Mouse (Mus musculus) heart, postnatal 0 days (tissue): ENCODE measurements around the gene Trpv4. TPM values are rescaled to one million over a fixed set of nuclear protein-coding genes. Genes with fewer than 3 reads are reported as not detected.
A peak's percentile ranks its signal among the peaks of the same experiment; 100 is the strongest.

Experiments used
- ATAC-seq: fragments of 200-750 bp; cut with Nextera tagmentation; 2 replicates; pipeline ENCODE4 v1.8.0; 2017; ENCODE audit warnings: low read depth, moderate number of reproducible peaks, moderate library complexity; ENCODE audit not compliant: insufficient read depth
- DNase-seq: peaks from one replicate; pipeline ENCODE4 v3.0.0-alpha.2; 2016; ENCODE audit warnings: low spot score
- H3K27ac ChIP-seq: fragments of 300-500 bp; sonication (generic); 2 replicates; pipeline ENCODE4 v1.5.1; 2014; ENCODE audit warnings: low read depth, mild to moderate bottlenecking
- H3K27me3 ChIP-seq: fragments of 300-500 bp; sonication (generic); 2 replicates; pipeline ENCODE4 v1.6.1; 2014; ENCODE audit warnings: low read length, mixed read lengths; ENCODE audit not compliant: control insufficient read depth, insufficient read depth
- H3K36me3 ChIP-seq: fragments of 300-500 bp; sonication (generic); replicated peaks from 2 replicates; pipeline ENCODE4 v1.6.1; 2014; ENCODE audit warnings: low read length, mixed read lengths; ENCODE audit not compliant: control insufficient read depth, insufficient read depth
- H3K4me1 ChIP-seq: fragments of 300-500 bp; sonication (generic); 2 replicates; pipeline ENCODE4 v1.6.1; 2014; ENCODE audit warnings: antibody characterized with exemption; ENCODE audit not compliant: control insufficient read depth, insufficient read depth
- H3K4me2 ChIP-seq: fragments of 300-500 bp; sonication (generic); 2 replicates; pipeline ENCODE4 v1.6.1; 2014; ENCODE audit warnings: low read depth, mild to moderate bottlenecking, low read length, moderate library complexity
- H3K4me3 ChIP-seq: fragments of 300-500 bp; sonication (generic); 2 replicates; pipeline ENCODE4 v1.5.1; 2014; ENCODE audit warnings: low read depth, low read length
- H3K9ac ChIP-seq: fragments of 300-500 bp; sonication (generic); replicated peaks from 2 replicates; pipeline ENCODE4 v1.6.1; 2014; ENCODE audit warnings: low read depth, low read length, mixed read lengths
- H3K9me3 ChIP-seq: fragments of 300-500 bp; sonication (generic); replicated peaks from 2 replicates; pipeline ENCODE4 v1.6.1; 2016; ENCODE audit warnings: low read length; ENCODE audit not compliant: control insufficient read depth
- CTCF ChIP-seq: IDR thresholded peaks from 2 replicates; pipeline ENCODE4 v1.5.1; 2016; ENCODE audit warnings: antibody characterized with exemption, control low read depth, low read depth
- EP300 ChIP-seq: IDR thresholded peaks from 2 replicates; pipeline ENCODE4 v1.6.1; 2016; ENCODE audit warnings: antibody characterized with exemption, low read depth
- WGBS: fragments of 180-500 bp; shearing (Covaris S2); extraction: QIAGEN DNeasy Blood & Tissue Kit; methylation state at CpG from one replicate; pipeline ENCODE4 v1.1.7; 2014; 5-methylcytosine and 5-hydroxymethylcytosine counted together
- polyA plus RNA-seq: library from polyadenylated mRNA; unstranded; fragments of >200 nt; fragmentation: Nextera tagmentation; extraction: Ambion mirVana; gene quantifications from 2 replicates; pipeline ENCODE4 v1.2.1, GENCODE M21; 2015
- total RNA-seq: library from RNA; depleted of rRNA; stranded (reverse); fragments of >200 nt; gene quantifications from 2 replicates; pipeline ENCODE4 v1.2.3, GENCODE M21; 2014; ENCODE audit warnings: low replicate concordance

Trpv4 gene
- total and polyA plus RNA-seq, 2 experiments from 2014 or later, result 0.87 to 2.3 TPM

- WGBS, result 74% methylated on average over 25 of the region's 25 CpGs
- TF ChIP-seq EP300, result no peak
- no peak for TF ChIP-seq CTCF
- Histone ChIP-seq H3K4me1 (no peaks in the 10 kb centered on the region), H3K36me3 (no peaks in the 10 kb centered on the region), H3K4me3 (no peak overlapping the region), H3K9ac (no peak overlapping the region), H3K27ac (no peak overlapping the region), H3K4me2 (no peak overlapping the region), H3K27me3 (peaks cover 22% of the 10 kb centered on the region), H3K9me3 (no peaks in the 10 kb centered on the region)
- ATAC-seq, result no peak
- DNase-seq, result no peak
Observed at GRCm38 (mm10) chr5:114636091-114636490, 22.1 kb downstream of the Trpv4 start.

GRCm38 (mm10) chr5:114631336-114631735, 26.9 kb downstream of the Trpv4 start:
- 54% methylated on average over 2 of the region's 2 CpGs for WGBS
- DNase-seq, result no peak
- Histone ChIP-seq H3K36me3 (no peaks in the 10 kb centered on the region), H3K4me3 (no peak overlapping the region), H3K27ac (no peak overlapping the region), H3K9ac (no peak overlapping the region), H3K4me2 (no peak overlapping the region), H3K4me1 (no peaks in the 10 kb centered on the region), H3K9me3 (no peaks in the 10 kb centered on the region), H3K27me3 (no peaks in the 10 kb centered on the region)
- ATAC-seq, result no peak
- peak; percentile 33; the same call in 1 of the 2 replicates for TF ChIP-seq CTCF
- TF ChIP-seq EP300, result no peak

- 15% methylated on average over 3 of the region's 3 CpGs for WGBS
Observed at GRCm38 (mm10) chr5:114625590-114625989, 32.6 kb downstream of the Trpv4 start.

GRCm38 (mm10) chr5:114620305-114620704, 37.9 kb downstream of the Trpv4 start:
- Histone ChIP-seq H3K36me3 (no peaks in the 10 kb centered on the region), H3K4me3 (no peak overlapping the region), H3K9ac (no peak overlapping the region), H3K4me2 (no peak overlapping the region), H3K4me1 (no peaks in the 10 kb centered on the region), H3K27ac (no peak overlapping the region), H3K27me3 (peaks cover 14% of the 10 kb centered on the region; the same call in 1 of the 2 replicates), H3K9me3 (no peaks in the 10 kb centered on the region)
- ATAC-seq (no peak), DNase-seq (no peak)
- no peak for TF ChIP-seq EP300
- peak; percentile 49 for TF ChIP-seq CTCF
- WGBS, result 39% methylated on average over 6 of the region's 6 CpGs

More at GRCm38 (mm10) chr5:114625590-114625989, 32.6 kb downstream of the Trpv4 start:
- Histone ChIP-seq H3K4me3 (no peak overlapping the region), H3K9me3 (no peaks in the 10 kb centered on the region), H3K27me3 (no peaks in the 10 kb centered on the region), H3K27ac (no peak overlapping the region), H3K9ac (no peak overlapping the region), H3K4me1 (no peaks in the 10 kb centered on the region), H3K4me2 (no peak overlapping the region), H3K36me3 (no peaks in the 10 kb centered on the region)
- ATAC-seq, result 0 out of 2 replicates have a peak, but pooled peaks have one; percentile 8
- TF ChIP-seq EP300 (no peak), CTCF (peak; percentile 58)
- DNase-seq, result peak; percentile 20

- Histone ChIP-seq H3K4me2 (no peak overlapping the region), H3K9ac (no peak overlapping the region), H3K4me1 (no peaks in the 10 kb centered on the region), H3K27me3 (peaks cover 17% of the 10 kb centered on the region; the same call in 1 of the 2 replicates), H3K4me3 (no peak overlapping the region), H3K9me3 (no peaks in the 10 kb centered on the region), H3K27ac (no peak overlapping the region), H3K36me3 (no peaks in the 10 kb centered on the region)
- TF ChIP-seq EP300 (no peak), CTCF (peak; percentile 93)
- ATAC-seq, result no peak
- DNase-seq, result peak; percentile 41
- 22% methylated on average over 8 of the region's 8 CpGs for WGBS
Observed at GRCm38 (mm10) chr5:114618851-114619250, 39.4 kb downstream of the Trpv4 start.

GRCm38 (mm10) chr5:114617809-114618208, 40.4 kb downstream of the Trpv4 start:
- H3K27me3 ChIP-seq, result peaks cover 19% of the 10 kb centered on the region; the same call in 1 of the 2 replicates

More at GRCm38 (mm10) chr5:114617809-114618208, 40.4 kb downstream of the Trpv4 start:
- Histone ChIP-seq H3K9me3 (no peaks in the 10 kb centered on the region), H3K4me1 (no peaks in the 10 kb centered on the region), H3K9ac (no peak overlapping the region), H3K4me2 (no peak overlapping the region), H3K27ac (no peak overlapping the region), H3K36me3 (no peaks in the 10 kb centered on the region), H3K4me3 (no peak overlapping the region)
- DNase-seq (no peak), ATAC-seq (no peak)
- TF ChIP-seq EP300, result no peak
- no peak for TF ChIP-seq CTCF
- WGBS, result 75% methylated on average over 12 of the region's 12 CpGs
